Mouse (Mus musculus) T-helper 2 cell (primary cell): ENCODE data around the gene Stx1a.
"Not testable (repeated sequence)": the region's sequence is repeated elsewhere in the genome, so short reads cannot be mapped to it uniquely, and the experiment has no call there.

ENCODE experiments used
- in situ Hi-C: fragments of 300-600 bp; cut with MboI, MseI; formaldehyde crosslinking; loops from one replicate; pipeline ENCODE4 v1.15.1; 2025; ENCODE audit warnings: high pct_unique_total_duplicates

Gene Stx1a

DNA sequence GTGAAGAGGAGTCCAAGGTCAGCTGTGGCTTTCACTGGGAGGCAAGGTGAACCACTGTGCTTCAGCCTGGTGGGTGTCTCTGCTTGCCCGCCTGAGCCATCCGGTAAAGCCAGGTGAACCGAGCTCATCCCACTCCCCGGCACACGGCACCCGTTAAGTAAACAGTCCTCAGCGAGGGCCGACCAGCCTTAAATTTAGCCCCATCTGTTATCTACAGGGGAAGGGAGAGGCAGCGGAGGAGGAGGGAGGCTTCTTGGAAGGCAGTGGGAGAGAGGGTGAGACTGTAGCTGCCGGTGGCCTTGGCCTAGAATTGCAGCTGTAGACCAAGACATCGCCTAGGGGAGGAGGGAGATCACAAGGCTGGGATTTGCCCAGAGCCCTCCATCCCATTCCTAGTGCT, 17.5 kb downstream of the Stx1a start:
- in situ Hi-C loops: no loop called here

DNA sequence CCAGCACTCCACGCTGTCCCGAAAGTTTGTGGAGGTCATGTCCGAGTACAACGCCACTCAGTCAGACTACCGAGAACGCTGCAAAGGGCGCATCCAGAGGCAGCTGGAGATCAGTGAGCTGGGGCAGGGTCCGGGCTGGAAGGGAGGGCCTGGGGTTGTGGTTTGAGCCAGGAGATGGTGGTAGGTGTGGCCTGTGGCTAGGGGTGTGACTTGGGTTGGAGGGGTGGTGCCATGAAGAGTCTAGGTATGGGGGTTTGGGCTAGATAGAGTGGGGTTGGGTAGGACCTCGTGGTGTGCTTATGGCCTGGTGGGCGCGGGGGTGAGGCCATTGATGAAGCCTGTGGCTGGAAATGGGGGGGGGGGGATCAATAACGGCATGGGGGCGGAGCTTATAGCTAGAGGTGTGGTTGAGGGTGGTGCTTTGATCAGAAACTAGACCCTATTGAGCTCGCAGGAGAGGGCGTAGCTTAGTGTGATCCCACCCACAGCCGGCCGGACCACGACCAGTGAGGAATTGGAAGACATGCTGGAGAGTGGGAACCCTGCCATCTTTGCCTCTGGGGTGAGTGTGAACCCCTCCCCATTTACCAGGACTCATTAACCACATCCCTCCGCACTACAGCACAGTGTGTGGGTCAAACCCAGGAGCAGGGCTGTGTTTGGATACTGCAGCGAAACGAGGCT, 19.0 kb downstream of the Stx1a start:
- in situ Hi-C loops: no loop called here

DNA sequence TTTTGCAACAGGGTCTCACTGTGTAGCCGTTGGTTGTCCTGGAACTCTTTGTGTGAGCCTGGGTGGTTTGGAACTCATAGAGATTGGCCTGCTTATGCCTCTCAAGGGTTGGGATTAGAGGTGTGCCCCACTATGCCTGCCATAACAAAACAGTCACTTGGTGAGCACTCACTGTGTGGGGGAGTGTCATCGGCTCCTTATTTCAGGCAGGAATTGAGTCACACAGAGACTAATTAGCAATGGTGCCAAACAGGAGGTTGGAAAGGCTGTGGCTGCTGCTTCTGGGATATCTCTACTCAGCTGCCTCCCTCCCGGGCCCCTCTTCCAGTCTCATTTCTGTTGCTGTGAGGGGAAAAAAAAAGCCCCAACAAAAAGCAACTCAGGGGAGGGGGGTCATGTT, 21.3 kb downstream of the Stx1a start:
- in situ Hi-C loops: no loop called here

DNA sequence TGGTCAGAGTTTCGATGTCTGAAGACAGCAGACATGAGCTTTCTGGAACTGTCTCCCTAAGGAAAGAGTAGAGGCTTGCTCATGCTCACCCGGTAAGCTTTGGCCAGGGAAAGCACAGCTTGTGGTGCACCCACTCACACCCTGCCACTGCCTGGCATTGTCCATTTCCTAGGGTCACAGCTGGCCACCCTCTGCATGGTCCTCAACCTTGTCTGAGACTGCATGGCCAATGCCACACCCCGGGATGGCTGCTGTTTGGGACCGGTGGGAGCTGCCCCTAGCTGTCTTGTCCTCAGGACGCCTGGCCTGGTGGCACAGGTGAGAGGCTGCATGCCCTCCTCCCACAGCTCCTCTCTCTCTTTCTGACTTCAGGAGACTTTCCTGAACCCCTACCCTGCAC, 25.3 kb downstream of the Stx1a start:
- in situ Hi-C loops: no loop called here

DNA sequence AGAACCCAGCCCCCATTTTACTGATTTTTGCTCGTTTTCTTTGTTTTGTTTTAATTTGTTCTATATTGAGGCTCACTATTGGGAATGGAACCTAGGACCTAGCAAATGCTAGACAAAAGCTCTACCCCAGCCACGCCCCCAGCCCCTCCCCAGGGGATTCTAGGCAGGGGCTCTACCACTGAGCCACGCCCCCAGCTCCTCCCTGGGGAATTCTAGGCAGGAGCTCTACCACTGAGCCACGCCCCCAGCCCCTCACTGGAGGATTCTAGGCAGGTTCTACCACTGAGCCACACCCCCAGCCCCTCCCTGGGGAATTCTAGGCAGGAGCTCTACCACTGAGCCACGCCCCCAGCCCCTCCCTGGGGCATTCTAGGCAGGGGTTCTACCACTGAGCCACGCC, 26.0 kb downstream of the Stx1a start:
- in situ Hi-C loops: not testable (repeated sequence)

DNA sequence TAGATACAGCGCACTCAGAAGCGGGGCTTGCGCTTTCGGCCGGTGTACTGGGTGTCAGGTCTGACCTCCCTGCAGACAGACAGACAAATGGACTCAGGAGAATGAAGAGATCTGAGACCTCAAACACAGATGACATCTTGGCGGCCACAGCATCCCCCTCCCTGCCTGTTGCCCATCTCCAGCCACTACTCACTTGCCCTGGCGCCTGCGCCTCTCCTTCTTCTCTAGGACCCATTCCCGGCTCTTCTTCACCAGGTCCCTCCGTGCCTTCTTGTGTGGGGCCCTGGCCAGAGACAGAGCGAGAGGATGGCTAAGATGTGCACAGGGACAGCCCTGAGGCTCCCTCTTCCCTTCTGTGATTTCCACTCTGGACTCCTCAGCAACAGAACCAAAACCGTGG, 30.1 kb downstream of the Stx1a start:
- in situ Hi-C loops: no loop called here

DNA sequence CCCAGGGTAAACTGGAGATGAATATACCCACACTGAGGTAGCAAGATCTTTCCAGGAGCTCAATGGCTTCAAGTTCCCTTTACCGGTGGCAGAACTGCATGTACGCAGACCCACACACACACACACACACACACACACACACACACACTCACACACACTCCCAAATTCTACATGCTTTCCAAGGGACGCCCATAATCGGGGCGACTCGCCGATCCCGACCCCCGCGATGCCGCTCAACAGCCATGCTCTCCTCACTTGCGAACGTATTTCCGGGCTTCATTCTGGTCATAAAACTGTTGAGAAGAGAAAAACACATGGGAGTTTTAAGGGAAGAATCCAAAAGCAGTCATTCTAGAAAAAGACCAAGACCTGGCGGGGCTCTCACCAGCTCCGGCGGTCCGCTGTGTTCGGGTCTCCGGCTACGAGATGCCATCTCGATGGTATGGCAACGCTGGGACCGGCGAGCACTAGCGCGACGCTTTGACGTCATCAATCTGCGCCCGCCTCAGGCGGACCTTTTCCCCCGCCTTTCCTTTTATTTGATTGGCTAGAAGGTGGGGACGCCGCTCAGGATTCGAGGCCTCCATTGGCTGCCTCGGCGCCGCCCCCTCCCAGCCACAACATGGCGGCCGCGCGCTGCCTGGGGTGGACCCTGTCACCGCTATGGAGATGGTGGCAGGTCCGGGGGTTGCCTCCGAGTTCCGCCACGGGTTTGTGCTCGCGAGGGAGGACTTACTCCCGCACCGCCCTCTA, 40.5 kb downstream of the Stx1a start, which contains the start of gene Dnajc30:
Gene Dnajc30 (plus strand): TSS at position 574 of the 753 bp plus-strand sequence.
- in situ Hi-C loops: no loop called here

DNA sequence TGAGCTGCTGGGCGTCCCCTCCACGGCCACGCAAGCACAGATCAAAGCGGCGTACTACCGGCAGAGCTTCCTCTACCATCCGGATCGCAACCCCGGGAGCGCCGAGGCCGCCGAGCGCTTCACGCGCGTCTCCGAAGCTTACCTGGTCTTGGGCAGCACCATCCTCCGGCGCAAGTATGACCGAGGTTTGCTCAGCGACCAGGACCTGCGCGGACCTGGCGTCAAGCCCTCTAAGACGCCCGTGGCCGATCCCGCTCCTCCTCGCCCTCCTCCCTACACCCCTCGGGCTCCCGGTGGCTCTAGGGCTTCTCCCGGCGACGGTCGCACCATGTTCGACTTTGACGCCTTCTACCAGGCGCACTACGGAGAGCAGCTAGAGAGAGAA, 41.1 kb downstream of the Stx1a start:
- in situ Hi-C loops: no loop called here

DNA sequence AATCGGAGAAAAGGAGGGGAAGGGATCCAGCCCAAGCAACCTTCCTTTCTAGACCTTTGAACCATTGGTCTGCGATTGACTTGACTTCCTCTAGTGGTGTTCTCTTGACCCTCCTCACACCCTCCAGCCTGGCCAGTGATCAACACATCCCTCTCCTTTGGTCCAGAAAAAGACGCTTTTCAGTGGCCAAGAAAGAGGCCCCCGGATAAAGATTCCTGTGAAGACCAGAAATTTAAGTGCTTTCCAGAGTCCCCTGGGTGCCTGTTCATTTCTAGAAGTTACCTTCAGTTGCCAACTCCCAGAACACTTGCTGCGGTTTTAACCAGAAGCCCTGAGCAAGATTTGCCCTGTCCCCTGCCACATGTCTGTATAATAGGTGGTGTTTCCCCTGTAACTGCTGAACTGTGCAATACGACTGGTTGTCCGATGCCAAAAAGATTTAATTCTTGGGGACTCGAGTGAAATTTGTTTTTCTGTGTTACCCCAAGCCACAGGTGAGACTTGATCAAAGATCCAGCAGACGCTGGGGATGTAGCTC, 41.7 kb downstream of the Stx1a start, which contains the start of gene Bud23:
Gene Bud23 (minus strand): TSS at position 51 of the 538 bp plus-strand sequence.
- in situ Hi-C loops: not testable (repeated sequence)

DNA sequence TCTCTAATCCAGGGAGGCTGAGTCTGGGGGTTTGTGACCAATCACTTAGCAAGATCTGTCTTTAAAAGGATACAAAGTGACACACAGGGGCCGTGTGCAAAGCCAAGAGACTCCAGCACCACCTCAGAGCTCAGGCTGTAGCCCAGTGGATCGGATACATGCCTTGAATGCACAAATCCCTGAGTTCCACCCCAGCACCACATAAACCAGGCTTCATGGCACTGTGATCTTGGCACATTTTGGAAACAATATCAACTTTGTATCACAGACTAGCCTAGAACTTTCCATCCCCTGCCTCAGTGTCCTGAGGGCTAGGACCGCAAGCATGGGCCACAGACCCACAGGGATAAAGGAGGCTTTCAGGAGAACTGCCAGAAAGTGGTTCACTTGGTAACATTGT, 42.7 kb downstream of the Stx1a start:
- in situ Hi-C loops: no loop called here

DNA sequence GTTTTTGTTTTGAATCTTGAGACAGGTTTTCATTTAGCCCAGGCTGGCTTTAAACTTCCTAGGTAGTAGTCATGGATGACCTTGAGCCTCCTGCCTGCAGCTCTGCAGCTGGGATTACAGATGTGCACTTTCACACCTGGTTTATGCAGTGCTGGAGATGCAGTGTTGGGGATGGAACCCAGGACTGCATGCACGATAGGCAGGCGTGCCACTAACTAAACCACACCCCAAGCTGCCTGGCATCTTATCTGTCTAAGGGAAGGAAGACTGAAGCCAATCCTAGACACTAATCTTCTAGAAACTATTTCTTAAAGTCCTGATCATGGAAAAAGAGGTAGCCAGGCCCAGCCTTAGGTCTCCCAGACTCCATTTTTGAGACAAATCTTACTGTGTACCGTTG, 47.2 kb downstream of the Stx1a start:
- in situ Hi-C loops: loop anchor here (5.0 kb wide), 1 partner anchor 38 kb away; no protein-coding TSS in a partner anchor

DNA sequence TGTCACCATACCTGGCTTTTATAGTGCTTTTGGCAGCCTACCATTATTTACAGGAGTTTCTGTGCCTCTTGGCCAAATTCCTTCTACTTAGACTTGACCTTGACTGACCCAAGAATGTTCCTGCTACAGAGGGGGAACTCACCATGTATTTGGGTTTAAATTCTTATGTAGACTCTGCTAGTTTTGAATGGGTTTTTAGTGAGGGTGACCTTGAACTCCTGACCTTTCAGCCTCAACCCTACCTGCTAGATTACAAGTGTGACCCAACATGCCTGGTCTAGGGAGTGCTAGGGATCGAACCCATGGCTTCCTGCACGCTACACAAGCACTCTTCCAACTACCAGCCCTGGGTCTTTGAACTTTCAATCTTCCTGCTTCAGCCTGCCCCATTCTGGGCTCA, 48.8 kb downstream of the Stx1a start:
- in situ Hi-C loops: loop anchor here (5.0 kb wide), 1 partner anchor 40 kb away; no protein-coding TSS in a partner anchor

DNA sequence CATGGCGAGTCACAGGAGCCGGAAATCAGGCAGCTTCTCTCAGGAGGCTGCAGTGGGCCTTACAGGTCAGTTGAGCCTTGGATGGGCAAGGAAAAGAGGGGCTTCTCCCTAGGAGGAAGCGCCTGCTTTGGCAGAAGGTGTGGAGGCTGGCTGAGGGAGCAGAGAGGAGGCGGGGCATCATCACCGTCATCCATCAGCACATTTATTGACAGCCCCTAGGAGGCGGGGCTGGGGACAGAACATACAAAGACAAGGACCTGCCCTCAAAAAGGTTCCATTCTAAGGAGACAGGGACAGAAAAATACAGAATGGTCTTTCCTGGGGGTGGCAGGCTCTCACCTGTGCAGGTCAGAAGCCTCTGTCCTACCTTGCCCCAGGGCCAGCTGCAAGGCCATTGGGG, 49.4 kb downstream of the Stx1a start:
- in situ Hi-C loops: loop anchor here (5.0 kb wide), 1 partner anchor 40 kb away; no protein-coding TSS in a partner anchor

DNA sequence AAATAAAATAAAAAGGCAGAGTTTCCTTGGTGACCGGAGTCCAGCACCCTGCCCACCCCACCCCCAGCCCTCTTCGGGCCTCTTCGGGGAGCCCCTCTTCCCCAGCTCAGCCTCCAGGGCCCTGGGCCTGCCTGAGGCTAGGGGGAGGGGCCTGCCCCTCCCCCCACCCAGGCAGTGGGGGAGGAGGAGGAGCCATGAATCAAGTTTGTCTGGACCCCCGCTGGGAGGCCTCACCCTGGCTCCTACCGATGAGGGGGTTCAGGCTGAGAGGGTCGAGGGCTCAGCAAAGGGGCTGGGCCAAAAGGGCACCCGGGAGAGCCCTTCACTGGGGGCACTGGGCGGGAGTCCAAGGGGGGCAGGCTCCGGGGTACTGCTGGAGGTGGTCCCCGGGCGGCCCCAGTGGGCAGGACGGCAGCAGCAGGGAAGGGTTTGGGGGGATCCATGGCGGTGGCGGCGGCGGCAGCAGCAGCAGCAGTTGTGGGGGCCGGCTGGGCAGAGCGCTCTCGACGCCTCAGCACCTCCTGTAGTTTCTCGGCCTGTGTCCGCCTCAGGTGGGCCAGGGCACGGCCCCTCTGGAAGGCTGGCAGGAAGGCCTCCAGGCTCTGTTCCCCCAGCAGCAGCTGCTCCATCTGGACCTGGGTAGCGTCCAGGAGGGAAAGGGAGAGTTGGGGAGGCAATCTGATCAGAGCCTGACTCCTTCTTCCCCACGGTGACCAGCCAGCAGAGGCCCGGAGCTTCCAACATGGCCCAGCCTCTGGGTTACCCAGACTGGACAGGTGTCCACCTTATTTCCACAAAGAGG, 50.3 kb downstream of the Stx1a start:
- in situ Hi-C loops: loop anchor here (5.0 kb wide), 1 partner anchor 41 kb away; no protein-coding TSS in a partner anchor

DNA sequence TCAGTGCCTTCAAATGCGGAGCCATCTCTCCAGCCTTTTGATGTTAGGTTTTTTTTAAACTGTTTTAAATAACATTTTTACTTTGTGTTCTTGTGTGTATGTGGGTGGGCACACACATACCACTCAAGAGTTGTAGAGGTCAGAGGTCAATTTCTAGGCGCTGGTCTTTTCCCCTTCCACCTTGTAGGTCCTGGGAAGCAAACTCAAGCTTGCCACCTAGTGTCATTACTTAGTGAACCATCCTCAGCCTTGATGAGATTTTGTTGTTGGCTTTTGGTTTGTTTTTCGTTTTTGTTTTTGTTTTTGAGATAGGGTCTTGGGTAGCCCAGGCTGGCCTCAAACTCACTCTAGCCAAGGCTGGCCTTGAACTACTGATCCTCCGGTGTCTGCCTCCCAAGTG, 52.4 kb downstream of the Stx1a start:
- in situ Hi-C loops: no loop called here

DNA sequence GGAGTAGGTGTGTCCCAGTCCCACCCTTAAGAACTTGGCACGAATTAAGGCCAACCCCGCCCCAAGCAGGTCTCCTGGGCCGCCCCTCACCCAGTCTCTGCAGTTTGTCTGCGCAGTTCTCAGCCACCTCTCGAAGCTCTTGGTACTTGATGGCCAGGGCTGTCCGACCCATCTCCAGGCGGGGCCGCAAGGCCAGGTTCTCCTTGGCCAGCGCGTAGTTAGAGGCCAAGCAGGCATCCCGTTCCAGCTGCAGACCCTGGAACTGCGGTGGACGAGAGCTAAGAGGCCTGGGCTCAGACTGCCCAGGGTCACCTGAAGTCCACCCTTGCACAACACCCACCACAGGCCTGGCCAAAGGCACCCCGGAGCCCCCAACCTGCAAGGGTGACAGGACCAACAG, 53.1 kb downstream of the Stx1a start:
- in situ Hi-C loops: no loop called here

DNA sequence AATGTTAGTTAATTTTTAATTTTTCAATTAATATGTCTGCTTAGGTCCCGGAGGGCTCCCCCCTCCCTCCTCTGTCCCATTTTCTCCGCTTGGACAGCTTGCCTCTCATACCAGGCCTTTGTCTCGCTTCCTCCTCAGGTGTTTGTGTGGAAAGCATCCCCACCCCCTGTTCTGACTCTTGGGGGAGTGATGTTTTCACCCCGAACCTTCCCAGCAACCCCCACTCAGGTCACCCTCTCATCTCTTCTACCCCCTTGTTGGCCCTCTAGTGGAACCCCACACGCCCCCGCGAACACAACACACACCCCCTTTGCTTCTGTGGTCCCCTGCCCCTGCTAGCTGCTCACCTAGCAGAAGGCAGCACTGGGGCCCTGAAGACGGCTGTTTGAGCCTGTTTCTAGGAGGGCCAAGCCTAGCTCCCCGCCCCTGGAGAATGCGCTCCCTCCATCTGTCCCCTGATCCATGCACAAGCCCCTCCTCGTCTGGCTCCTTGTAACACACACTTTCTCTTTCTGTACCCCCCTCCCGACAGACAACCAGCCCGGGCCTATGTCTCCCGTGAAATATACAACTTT, 53.7 kb downstream of the Stx1a start:
- in situ Hi-C loops: no loop called here

DNA sequence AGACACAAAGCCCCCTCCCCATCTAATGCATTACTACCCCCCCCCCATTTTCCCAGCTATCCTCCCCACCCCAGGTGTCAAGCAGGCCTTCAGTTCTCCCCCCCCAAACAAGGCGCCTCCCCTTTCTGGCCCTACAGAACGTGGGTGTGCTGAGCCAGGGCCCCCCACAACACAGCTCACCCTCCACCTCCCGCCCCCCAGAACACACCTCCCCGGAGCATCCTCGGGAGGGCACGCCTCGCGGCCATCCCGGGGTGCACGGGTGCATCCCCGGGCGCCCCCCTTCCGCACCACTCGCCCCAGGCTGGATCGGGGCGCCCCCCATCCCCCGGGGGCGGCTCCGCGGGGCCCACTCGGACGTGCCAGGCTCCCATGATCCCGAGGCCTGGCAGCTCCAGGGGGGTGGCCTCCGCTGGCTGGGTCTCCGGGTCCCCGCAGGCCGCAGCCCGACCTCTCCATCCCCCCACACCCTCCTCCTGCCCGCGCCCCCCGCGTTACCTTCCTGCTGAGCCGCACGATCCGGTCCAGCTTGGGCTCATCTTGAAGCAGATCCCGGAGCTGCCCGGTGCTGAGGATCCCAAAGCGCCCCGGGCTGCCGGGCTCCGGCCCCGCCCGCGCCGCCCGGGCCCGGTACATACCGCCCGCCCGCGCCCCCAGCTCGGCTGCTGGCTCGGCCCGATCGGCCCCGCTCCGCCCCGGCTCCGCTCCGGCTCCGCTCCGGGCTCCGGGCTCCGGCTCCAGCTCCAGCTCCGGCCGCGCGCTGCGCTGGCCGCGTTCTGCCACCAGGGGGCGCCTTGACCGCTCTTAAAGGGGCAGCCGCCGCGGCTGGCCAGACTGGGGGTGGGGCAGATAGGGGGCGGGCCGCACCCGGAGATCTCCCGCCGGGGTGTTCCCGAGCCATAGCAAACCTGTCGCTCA, 54.5 kb downstream of the Stx1a start, which contains the start of gene Vps37d:
Gene Vps37d (minus strand): TSS at position 703 of the 918 bp plus-strand sequence.
- in situ Hi-C loops: no loop called here

DNA sequence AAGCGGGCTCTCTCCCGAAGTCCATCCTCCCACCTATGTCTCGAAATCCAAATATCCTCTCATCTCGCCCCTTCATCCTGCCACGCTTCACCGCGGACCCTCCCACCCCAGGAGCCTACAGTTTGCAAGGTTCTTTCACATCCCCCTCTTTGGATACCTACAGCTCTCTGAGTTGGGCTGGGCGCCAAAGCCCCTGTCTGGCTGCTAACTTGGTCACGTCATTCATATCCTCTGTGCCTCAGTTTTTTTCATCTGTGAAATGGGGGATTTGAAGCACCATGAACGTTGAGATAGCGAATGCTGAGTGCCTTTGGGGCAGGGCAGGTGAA, 55.2 kb downstream of the Stx1a start:
- in situ Hi-C loops: no loop called here

DNA sequence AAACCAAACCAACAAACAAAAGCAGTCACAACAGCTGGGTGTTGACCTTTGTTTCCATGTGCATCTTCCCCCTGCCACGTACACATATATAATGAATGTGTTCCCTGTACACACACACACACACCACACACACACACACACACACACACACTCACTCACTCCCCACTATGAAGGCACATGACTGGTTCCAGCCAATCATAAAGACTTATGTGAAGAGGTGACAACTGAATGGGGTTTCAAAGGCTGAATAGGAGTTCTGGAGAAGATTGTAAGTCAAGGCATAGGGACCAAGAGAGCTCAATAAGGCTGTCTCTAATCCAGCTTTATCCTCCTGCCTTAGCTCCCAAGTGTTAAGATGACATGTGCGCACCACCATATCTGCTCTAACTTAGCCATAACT, 56.3 kb downstream of the Stx1a start:
- in situ Hi-C loops: no loop called here
